In the genomic region with DNA sequence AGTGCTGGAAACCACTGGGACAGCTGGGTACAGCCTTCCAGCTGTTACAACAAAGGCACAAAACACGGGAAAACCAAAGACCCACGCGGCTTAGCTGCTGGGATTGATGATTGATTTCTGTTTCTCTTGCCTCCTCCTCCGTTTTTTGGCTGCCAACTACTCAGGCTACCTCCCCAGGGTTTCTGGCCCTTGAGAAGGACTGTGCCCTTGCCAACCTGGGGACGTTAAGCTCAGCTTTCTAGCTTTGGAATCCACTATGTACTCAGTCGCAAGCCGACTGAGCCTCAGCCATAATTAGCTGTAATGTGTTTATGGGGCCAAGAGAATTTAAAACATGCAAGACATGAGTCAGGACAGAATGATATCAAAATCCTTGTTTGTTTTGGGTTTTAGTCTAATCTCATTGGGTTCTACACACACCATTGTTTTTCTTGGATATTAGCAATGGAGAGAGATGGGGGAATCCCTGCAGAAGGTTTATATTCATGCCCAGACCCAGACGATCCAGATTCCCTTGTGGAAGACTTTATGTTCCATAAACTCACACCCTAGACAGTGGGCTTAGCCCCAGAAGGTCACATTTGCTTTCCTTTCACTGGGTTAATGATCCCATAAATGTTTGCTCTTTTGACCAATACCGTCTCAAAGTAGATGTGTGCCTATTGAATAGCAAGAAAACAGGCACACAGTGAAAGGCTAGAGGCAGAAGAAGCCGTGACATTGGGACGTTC, we compare ENCODE assay signal across 28 mouse cellular contexts.
DNase-seq lines count a peak whose midpoint lies in the region; ATAC-seq and TF ChIP-seq lines count a peak whose summit lies in the region.
"Had no signal": no experiment of that assay in that cellular context is flagged by ENCODE, and none has a peak within 500 bp of the region (broad histone marks: within the 10 kb centered on the region; RNA-seq: fewer than 3 reads in every experiment).

No protein-coding gene starts in this region.

- intact Hi-C loops in gastrocnemius, adult 2 months (cut with DNase I) = no loop called here
- intact Hi-C loops in gastrocnemius, postnatal 36 days (cut with DNase I) = no loop called here

- TF ChIP-seq POLR2A in lung, adult 2 months (IDR thresholded peaks at IDR 0.05; ENCODE audit: borderline replicate concordance, extremely low read depth, low read depth, low read length) = no peak

- 51% methylated on average over 11 of the region's 11 CpGs for WGBS in lung, embryonic 14.5 days
- WGBS in lung, adult 2 months = 49% methylated on average over 11 of the region's 11 CpGs

- TF ChIP-seq CTCF in gastrocnemius, adult 2 months (IDR thresholded peaks at IDR 0.05) = no peak
- TF ChIP-seq CTCF in lung, embryonic 14.5 days (IDR thresholded peaks at IDR 0.05; ENCODE audit: low read depth) = no peak
- no peak for TF ChIP-seq CTCF in lung, adult 2 months (IDR thresholded peaks at IDR 0.05; ENCODE audit: insufficient read depth, low read length)

- no peaks in the 10 kb centered on the region for H3K36me3 ChIP-seq in lung, embryonic 14.5 days (ENCODE audit: insufficient read depth)
- H3K36me3 ChIP-seq: G1E; heart, embryonic 15.5 days; hindbrain, embryonic 10.5 days; hindbrain, embryonic 15.5 days; midbrain, embryonic 15.5 days; neural tube, embryonic 15.5 days had no signal

- no peak overlapping the region for H3K4me2 ChIP-seq in lung, embryonic 14.5 days
- H3K4me2 ChIP-seq: heart, embryonic 15.5 days; hindbrain, embryonic 15.5 days; midbrain, embryonic 15.5 days; neural tube, embryonic 15.5 days had no signal

- H3K4me3 ChIP-seq in gastrocnemius, adult 2 months = no peak overlapping the region
- no peak overlapping the region for H3K4me3 ChIP-seq in lung, embryonic 14.5 days (ENCODE audit: low read depth, low read length)
- no peak overlapping the region for H3K4me3 ChIP-seq in lung, adult 2 months (replicated peaks; ENCODE audit: extremely low read depth, low read depth, low read length)
- H3K4me3 ChIP-seq: heart, embryonic 15.5 days; hindbrain, embryonic 10.5 days; hindbrain, embryonic 15.5 days; layer of hippocampus, adult 2 months; midbrain, embryonic 15.5 days; neural tube, embryonic 15.5 days had no signal

- ATAC-seq in lung, embryonic 14.5 days (ENCODE audit: insufficient read depth) = no peak
- ATAC-seq: forebrain, embryonic 14.5 days; inflammation-experienced regulatory T-cells, adult 6 months; midbrain, embryonic 15.5 days had no signal

- no peaks in the 10 kb centered on the region for H3K9me3 ChIP-seq in lung, embryonic 14.5 days (ENCODE audit: low read depth, low read length)
- H3K9me3 ChIP-seq: heart, embryonic 15.5 days; hindbrain, embryonic 10.5 days; hindbrain, embryonic 15.5 days; midbrain, embryonic 15.5 days; neural tube, embryonic 15.5 days had no signal

- no peaks in the 10 kb centered on the region for H3K27me3 ChIP-seq in lung, embryonic 14.5 days (ENCODE audit: insufficient read depth, low read length)
- H3K27me3 ChIP-seq: heart, embryonic 15.5 days; hindbrain, embryonic 15.5 days; midbrain, embryonic 15.5 days; neural tube, embryonic 15.5 days had no signal

- no peaks in the 10 kb centered on the region for H3K4me1 ChIP-seq in lung, embryonic 14.5 days (ENCODE audit: insufficient read depth)
- no peaks in the 10 kb centered on the region for H3K4me1 ChIP-seq in lung, adult 2 months (ENCODE audit: control insufficient read depth, insufficient read depth, low read length)
- H3K4me1 ChIP-seq: hindbrain, embryonic 15.5 days; midbrain, embryonic 15.5 days had no signal

- peak overlapping the region; percentile 46 for H3K27ac ChIP-seq in gastrocnemius, adult 2 months
- H3K27ac ChIP-seq in lung, embryonic 14.5 days (ENCODE audit: low read depth) = no peak overlapping the region
- H3K27ac ChIP-seq: heart, embryonic 15.5 days; hindbrain, embryonic 10.5 days; hindbrain, embryonic 15.5 days; layer of hippocampus, adult 2 months; liver, embryonic 14.5 days; midbrain, embryonic 15.5 days; neural tube, embryonic 15.5 days had no signal

- H3K9ac ChIP-seq in lung, embryonic 14.5 days = no peak overlapping the region
- H3K9ac ChIP-seq: heart, embryonic 15.5 days; hindbrain, embryonic 15.5 days; liver, embryonic 14.5 days; midbrain, embryonic 15.5 days; neural tube, embryonic 15.5 days had no signal

- peak; percentile 21 for DNase-seq in gastrocnemius, adult 2 months
- DNase-seq in gastrocnemius, postnatal 36 days = no peak
- DNase-seq in kidney, adult 9 months = peak; percentile 43
- DNase-seq in kidney, adult 18-20 months = no peak
- DNase-seq in lung, embryonic 14.5 days = peak; percentile 9
- no peak for DNase-seq in lung, adult 2 months
- peak; percentile 16 to 22 for DNase-seq in kidney, postnatal 36 days
- DNase-seq in layer of hippocampus, postnatal 25 days (ENCODE audit: extremely low spot score in 1 of 2, low spot score in 1 of 2) = no peak
- DNase-seq: adrenal gland, postnatal 10 days; cerebellum, adult 11 months; cerebellum, adult 9-10 months; cerebellum, postnatal 36 days; layer of hippocampus, postnatal 36 days; left cerebral cortex, postnatal 4 days; lung, postnatal 10 days; retina, postnatal 1 day; right cerebral cortex, postnatal 14 days; thymus, postnatal 14 days had no signal

Comparison
In these comparisons a context has a peak if more than half of its experiments do, and no peak if none do; other contexts are left out.
1. DNase-seq: peak in gastrocnemius, adult 2 months (single experiment), kidney, adult 9 months (single experiment), lung, embryonic 14.5 days (single experiment) and kidney, postnatal 36 days (2 of 2); none in gastrocnemius, postnatal 36 days (0 of 2), kidney, adult 18-20 months (single experiment), lung, adult 2 months (single experiment) and layer of hippocampus, postnatal 25 days (0 of 2).